Mouse (Mus musculus) embryonic fibroblast, embryonic 13.5 days (primary cell): Measurements from ENCODE around the gene Gm17657.

Source experiments
- CTCF ChIP-seq: IDR thresholded peaks from 2 replicates; pipeline ENCODE4 v1.5.1; 2011; ENCODE audit warnings: mild to moderate bottlenecking, control low read depth, low read length, moderate library complexity, borderline replicate concordance; ENCODE audit not compliant: insufficient read depth
- POLR2A ChIP-seq: IDR thresholded peaks from 2 replicates; pipeline ENCODE4 v1.6.1; 2011; ENCODE audit warnings: low read depth, mild to moderate bottlenecking, control low read depth, low read length, moderate library complexity

DNA sequence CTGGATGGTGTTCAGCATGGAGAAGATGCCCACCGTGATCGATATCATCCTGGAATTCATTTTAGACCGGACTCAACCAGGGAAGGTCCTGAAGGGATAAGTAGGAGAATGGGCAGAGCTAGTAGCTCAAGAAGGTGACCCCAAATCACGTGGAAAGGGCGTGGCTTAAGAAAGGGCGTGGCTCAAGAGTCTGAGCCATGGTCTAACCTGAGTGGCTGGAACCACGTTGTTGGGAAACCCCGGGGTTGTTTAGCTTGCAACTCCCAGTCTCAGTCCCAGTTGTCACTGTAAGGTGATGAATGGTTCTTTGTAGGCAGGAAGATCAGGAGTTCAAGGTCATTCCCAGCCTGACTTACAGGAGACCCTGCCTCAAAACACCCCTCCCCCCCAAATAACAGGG, 29.7 kb downstream of the Gm17657 start:
- TF ChIP-seq POLR2A (no peak), CTCF (no peak)
